Mouse (Mus musculus) embryonic fibroblast, embryonic 13.5 days (primary cell): ENCODE results near the gene Zfp507.

Experiments
- CTCF ChIP-seq: IDR thresholded peaks from 2 replicates; pipeline ENCODE4 v1.5.1; 2011; ENCODE audit warnings: mild to moderate bottlenecking, control low read depth, low read length, moderate library complexity, borderline replicate concordance; ENCODE audit not compliant: insufficient read depth
- POLR2A ChIP-seq: IDR thresholded peaks from 2 replicates; pipeline ENCODE4 v1.6.1; 2011; ENCODE audit warnings: low read depth, mild to moderate bottlenecking, control low read depth, low read length, moderate library complexity

DNA sequence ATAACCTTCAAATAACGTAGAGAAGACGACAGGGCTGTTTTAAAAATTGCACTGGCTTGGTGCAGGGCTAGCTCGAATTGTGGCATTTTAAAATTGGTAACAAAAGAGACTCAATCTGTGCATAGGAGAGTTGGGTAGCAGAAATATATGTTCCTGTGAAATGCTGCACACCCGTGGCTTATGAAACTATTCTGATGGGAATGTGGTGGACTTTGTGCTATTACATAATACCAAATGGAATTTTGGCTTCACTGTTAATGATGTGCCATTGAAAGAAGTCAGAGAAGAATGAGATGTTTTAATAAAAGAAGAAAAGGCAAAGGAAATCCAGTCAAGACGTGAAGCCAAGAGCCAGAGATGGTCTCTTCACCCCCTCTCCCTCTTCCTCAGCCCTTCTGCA, 18.6 kb upstream of the Zfp507 start:
- TF ChIP-seq CTCF (no peak), POLR2A (no peak)
